Mouse (Mus musculus) thymus, adult 18-20 months (tissue): ENCODE measurements around the gene Pcyt1b.

ENCODE experiments used
- DNase-seq, 2 experiments: peaks; one replicate each; pipeline ENCODE4 v3.0.0; 2022; ENCODE audit warnings: mixed read lengths in 2 of 2

Gene Pcyt1b

GRCm38 (mm10) chrX:93654218-93655002 lies at the start of gene Pcyt1b:
Gene Pcyt1b (plus strand): TSS chrX:93654863.
- no peak for DNase-seq

GRCm38 (mm10) chrX:93630256-93630655 lies 24.4 kb upstream of the Pcyt1b start:
- DNase-seq, result no peak

- peak; percentile 59 to 61 for DNase-seq
Measured at GRCm38 (mm10) chrX:93631657-93632449, 22.8 kb upstream of the Pcyt1b start, which contains the start of gene Pola1. Gene Pola1 (minus strand): TSS chrX:93632155.

GRCm38 (mm10) chrX:93634861-93635375 lies 19.7 kb upstream of the Pcyt1b start:
- DNase-seq, result no peak

- no peak for DNase-seq
Measured at GRCm38 (mm10) chrX:93643600-93643999, 11.1 kb upstream of the Pcyt1b start.

- no peak for DNase-seq
Measured at GRCm38 (mm10) chrX:93644022-93644421, 10.6 kb upstream of the Pcyt1b start.

- DNase-seq, result no peak
Measured at GRCm38 (mm10) chrX:93650738-93651137, 3.9 kb upstream of the Pcyt1b start.

- no peak for DNase-seq
Measured at GRCm38 (mm10) chrX:93655153-93655552, 490 bp downstream of the Pcyt1b start.

- DNase-seq, result no peak
Measured at GRCm38 (mm10) chrX:93663919-93664586, 9.4 kb downstream of the Pcyt1b start.

- DNase-seq, result no peak
Measured at GRCm38 (mm10) chrX:93664787-93665186, 10.1 kb downstream of the Pcyt1b start.

- no peak for DNase-seq
Measured at GRCm38 (mm10) chrX:93674432-93674831, 19.8 kb downstream of the Pcyt1b start.

- DNase-seq, result peak; percentile 39 to 55
Measured at GRCm38 (mm10) chrX:93674836-93675795, 20.5 kb downstream of the Pcyt1b start.

GRCm38 (mm10) chrX:93676228-93676627 lies 21.6 kb downstream of the Pcyt1b start:
- DNase-seq, result no peak

- DNase-seq, result no peak
Measured at GRCm38 (mm10) chrX:93689287-93689686, 34.6 kb downstream of the Pcyt1b start.

GRCm38 (mm10) chrX:93690672-93691071 lies 36.0 kb downstream of the Pcyt1b start:
- DNase-seq, result no peak

- no peak for DNase-seq
Measured at GRCm38 (mm10) chrX:93697596-93697995, 42.9 kb downstream of the Pcyt1b start.

GRCm38 (mm10) chrX:93700528-93701225 lies 46.0 kb downstream of the Pcyt1b start:
- DNase-seq, result peak; percentile 2 to 24

- DNase-seq, result no peak
Measured at GRCm38 (mm10) chrX:93712566-93712965, 57.9 kb downstream of the Pcyt1b start.

GRCm38 (mm10) chrX:93729529-93729928 lies 74.9 kb downstream of the Pcyt1b start:
- no peak for DNase-seq

- no peak for DNase-seq
Measured at GRCm38 (mm10) chrX:93730854-93731253, 76.2 kb downstream of the Pcyt1b start.

GRCm38 (mm10) chrX:93732407-93732806 lies 77.7 kb downstream of the Pcyt1b start:
- DNase-seq, result no peak
